Mouse (Mus musculus) hindbrain, embryonic 10.5 days (tissue): ENCODE measurements around the gene Fam24b. TPM values are rescaled to one million over a fixed set of nuclear protein-coding genes. Genes with fewer than 3 reads are reported as not detected.

ENCODE experiments used
- DNase-seq: peaks from one replicate; pipeline ENCODE4 v3.0.0-alpha.2; 2017; ENCODE audit warnings: low spot score
- H3K27ac ChIP-seq: fragments of 300-500 bp; sonication (generic); 2 replicates; pipeline ENCODE4 v1.5.1; 2016; ENCODE audit warnings: mild to moderate bottlenecking, moderate library complexity
- H3K27me3 ChIP-seq: fragments of 300-500 bp; sonication (generic); 2 replicates; pipeline ENCODE4 v1.6.1; 2016; ENCODE audit warnings: mild to moderate bottlenecking; ENCODE audit not compliant: poor library complexity, insufficient read depth, severe bottlenecking
- H3K36me3 ChIP-seq: fragments of 300-500 bp; sonication (generic); 2 replicates; pipeline ENCODE4 v1.6.1; 2016; ENCODE audit warnings: mild to moderate bottlenecking, moderate library complexity
- H3K4me1 ChIP-seq: fragments of 300-500 bp; sonication (generic); replicated peaks from 2 replicates; pipeline ENCODE4 v1.6.1; 2016; ENCODE audit warnings: mild to moderate bottlenecking
- H3K4me3 ChIP-seq: fragments of 300-500 bp; sonication (generic); 2 replicates; pipeline ENCODE4 v1.5.1; 2016; ENCODE audit warnings: mild to moderate bottlenecking, moderate library complexity
- H3K9me3 ChIP-seq: fragments of 300-500 bp; sonication (generic); 2 replicates; pipeline ENCODE4 v1.6.1; 2016; ENCODE audit warnings: mild to moderate bottlenecking, moderate library complexity
- WGBS: fragments of 180-500 bp; shearing (Covaris S2); methylation state at CpG from one replicate; pipeline ENCODE4 v1.1.7; 2016; 5-methylcytosine and 5-hydroxymethylcytosine counted together
- polyA plus RNA-seq: library from polyadenylated mRNA; unstranded; fragments of >200 nt; fragmentation: Nextera tagmentation; extraction: Ambion mirVana; gene quantifications from 2 replicates; pipeline ENCODE4 v1.2.1, GENCODE M21; 2016

Gene Fam24b
- polyA plus RNA-seq, 1 experiment from 2014 or later: not detected

DNA sequence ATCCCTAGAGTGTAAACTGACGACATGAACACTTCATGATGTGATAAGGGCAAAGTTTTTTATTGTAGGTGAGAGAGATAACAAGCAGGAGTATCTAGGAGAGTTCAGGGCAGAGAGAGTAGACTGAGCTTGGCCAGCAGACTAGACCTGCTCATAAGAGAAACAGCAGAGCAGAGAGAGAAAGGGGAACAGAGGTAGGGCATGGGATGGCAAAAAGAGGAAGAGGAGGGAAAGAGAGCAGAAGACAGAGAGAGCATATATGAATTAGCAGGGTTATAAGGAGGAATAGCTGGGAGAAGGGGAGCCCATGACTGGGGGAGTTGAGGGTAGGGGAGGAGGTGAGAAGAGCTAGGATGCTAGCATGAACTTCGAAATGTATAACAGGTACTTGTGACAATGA, 2.4 kb upstream of the Fam24b start:
- no peak for DNase-seq
- Histone ChIP-seq H3K36me3 (no peaks in the 10 kb centered on the region), H3K9me3 (no peaks in the 10 kb centered on the region), H3K27ac (no peak overlapping the region), H3K27me3 (no peaks in the 10 kb centered on the region), H3K4me1 (no peaks in the 10 kb centered on the region), H3K4me3 (no peak overlapping the region)
- WGBS: 77% methylated on average over 2 of the region's 2 CpGs

DNA sequence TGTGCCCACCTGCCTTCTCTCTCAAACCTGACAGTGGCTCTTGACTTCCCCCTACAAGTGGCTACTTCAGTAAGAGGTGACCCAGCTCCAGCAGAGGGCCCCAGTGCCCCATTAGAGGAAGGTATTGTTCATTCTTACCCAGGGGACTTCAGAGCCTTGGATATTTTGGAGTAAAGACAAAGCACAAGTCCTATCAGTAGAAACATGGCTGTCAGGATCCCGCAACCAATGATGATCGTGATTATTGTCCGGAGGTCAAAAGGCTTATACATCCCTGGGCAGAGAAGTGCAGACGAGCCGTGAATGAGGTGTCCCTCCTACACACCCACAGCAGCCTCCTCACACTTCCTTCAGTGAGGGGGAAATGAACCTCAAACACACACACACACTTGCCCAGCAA, 2.3 kb downstream of the Fam24b start:
- 89% methylated on average over 5 of the region's 5 CpGs for WGBS
- Histone ChIP-seq H3K4me3 (no peak overlapping the region), H3K4me1 (peaks cover 3% of the 10 kb centered on the region; the same call in 1 of the 2 replicates), H3K27ac (no peak overlapping the region), H3K36me3 (no peaks in the 10 kb centered on the region), H3K27me3 (no peaks in the 10 kb centered on the region), H3K9me3 (no peaks in the 10 kb centered on the region)
- no peak for DNase-seq

DNA sequence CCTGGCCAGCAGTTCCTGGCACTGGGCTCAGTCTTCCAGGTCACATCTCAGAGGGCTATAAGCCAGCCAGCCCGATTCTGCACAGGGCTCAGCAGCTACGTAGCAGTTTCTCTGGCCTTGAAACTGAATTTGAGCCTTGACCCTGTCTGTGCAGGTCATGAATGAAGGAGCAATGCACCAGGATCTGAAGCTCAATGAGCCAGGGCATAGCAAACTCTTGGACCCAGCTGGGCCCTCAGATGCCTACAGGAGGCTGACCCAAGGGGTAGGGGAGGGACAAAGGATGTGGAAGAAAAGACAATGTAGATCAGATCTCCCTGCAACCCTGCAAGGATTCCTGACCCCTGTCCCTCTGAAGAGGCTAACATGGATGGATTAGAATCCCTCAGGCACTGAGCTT, 7.1 kb downstream of the Fam24b start, which contains the start of gene Cuzd1:
Cuzd1 (minus strand) TSS at position 101 of the 400 bp plus-strand sequence.
- 70% methylated on average over 2 of the region's 2 CpGs for WGBS
- no peak for DNase-seq
- Histone ChIP-seq H3K9me3 (no peaks in the 10 kb centered on the region), H3K27me3 (no peaks in the 10 kb centered on the region), H3K4me1 (peaks cover 5% of the 10 kb centered on the region; the same call in 1 of the 2 replicates), H3K36me3 (no peaks in the 10 kb centered on the region), H3K27ac (no peak within 1 kb of the TSS), H3K4me3 (no peak within 1 kb of the TSS)

DNA sequence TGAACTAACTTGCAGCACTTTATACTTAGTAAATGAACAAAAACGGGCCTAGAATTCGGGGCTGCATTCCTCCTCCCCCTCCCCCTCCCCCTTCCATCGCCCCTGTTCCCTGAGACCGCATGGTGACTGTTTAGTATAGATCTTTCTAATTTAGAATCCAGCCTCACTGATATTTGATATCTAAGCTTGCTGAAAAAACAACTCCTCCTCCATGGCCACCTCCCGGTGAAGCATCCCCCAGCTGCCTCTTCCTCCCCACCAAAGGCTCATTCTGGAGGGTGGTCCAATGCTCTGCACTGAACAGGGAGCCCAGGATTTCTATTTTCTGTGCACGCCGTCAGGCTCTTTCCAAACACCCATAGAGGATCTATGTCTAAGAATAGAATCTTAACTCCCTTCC, 11.0 kb downstream of the Fam24b start:
- no peaks in the 10 kb centered on the region for H3K36me3 ChIP-seq
- no peak for DNase-seq
- H3K4me3 ChIP-seq: no peak overlapping the region
- WGBS: 85% methylated on average over 5 of the region's 7 CpGs
- no peaks in the 10 kb centered on the region for H3K27me3 ChIP-seq
- no peak overlapping the region for H3K27ac ChIP-seq
- no peaks in the 10 kb centered on the region for H3K9me3 ChIP-seq
- peaks cover 5% of the 10 kb centered on the region; the same call in 1 of the 2 replicates for H3K4me1 ChIP-seq

DNA sequence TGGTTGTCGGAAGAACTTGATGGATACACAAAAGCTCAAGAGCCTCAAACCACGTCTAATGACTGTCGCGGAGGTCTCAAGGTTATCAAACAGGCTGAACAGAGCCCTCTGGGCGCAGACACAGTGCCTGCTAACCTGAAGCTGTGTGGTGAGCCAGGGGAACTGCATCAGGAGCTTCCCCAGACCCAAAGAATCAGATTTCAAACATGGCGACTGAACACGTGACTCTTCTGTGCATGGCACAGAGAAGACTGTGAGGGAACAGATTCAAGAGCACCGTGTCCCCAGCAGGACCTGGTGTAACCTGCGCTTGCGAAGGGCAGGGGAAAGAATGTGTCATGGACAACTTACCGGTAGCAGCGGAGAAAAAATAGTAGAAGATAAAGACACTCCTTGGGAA, 11.7 kb downstream of the Fam24b start:
- Histone ChIP-seq H3K4me1 (peaks cover 5% of the 10 kb centered on the region; the same call in 1 of the 2 replicates), H3K27me3 (no peaks in the 10 kb centered on the region), H3K9me3 (no peaks in the 10 kb centered on the region), H3K4me3 (no peak overlapping the region), H3K36me3 (no peaks in the 10 kb centered on the region), H3K27ac (no peak overlapping the region)
- DNase-seq: no peak
- WGBS: 74% methylated on average over 12 of the region's 12 CpGs

DNA sequence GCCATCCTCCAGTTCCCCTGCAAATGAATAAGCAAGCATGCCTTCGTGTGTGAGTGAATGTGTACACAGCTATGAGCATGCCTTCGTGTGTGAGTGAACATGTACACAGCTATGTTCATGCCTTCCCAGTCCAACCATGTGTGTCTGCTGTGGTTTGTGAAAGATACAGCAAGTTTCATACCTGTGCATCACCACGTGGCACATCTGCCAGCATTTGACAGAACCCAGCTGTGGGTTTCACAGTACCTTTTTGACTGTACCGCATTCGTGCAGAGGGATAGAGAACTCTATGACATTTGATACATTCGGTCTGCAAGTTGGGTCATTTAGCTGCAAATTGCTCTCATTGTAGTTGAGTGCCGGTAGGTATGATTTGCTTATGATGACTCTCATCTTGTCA, 14.8 kb downstream of the Fam24b start:
- no peak overlapping the region for H3K27ac ChIP-seq
- H3K27me3 ChIP-seq: no peaks in the 10 kb centered on the region
- no peak overlapping the region for H3K4me3 ChIP-seq
- WGBS: 85% methylated on average over 7 of the region's 7 CpGs
- no peak for DNase-seq
- H3K4me1 ChIP-seq: no peaks in the 10 kb centered on the region
- H3K36me3 ChIP-seq: no peaks in the 10 kb centered on the region
- no peaks in the 10 kb centered on the region for H3K9me3 ChIP-seq

DNA sequence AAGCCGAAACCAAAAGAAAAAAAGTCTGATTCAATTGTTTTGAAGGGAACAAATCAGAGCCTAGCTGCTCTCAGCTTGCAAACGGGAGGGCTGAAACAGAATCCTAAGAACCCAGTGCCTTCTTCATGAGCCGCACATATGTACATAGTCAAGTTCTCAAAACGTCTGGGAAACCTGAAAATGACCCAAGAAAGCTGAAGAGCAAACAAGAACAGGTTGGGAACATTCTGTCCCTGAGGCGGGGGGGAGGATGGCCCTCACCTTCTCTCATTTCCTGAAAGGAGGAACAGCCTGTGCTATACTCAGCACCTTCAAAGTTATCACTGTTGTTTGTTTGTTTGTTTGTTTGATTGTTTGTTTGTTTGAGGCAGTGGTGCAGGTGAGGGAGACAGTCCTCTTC, 22.6 kb downstream of the Fam24b start:
- no peak overlapping the region for H3K27ac ChIP-seq
- no peaks in the 10 kb centered on the region for H3K4me1 ChIP-seq
- H3K4me3 ChIP-seq: no peak overlapping the region
- WGBS: 86% methylated on average over 5 of the region's 5 CpGs
- no peak for DNase-seq
- no peaks in the 10 kb centered on the region for H3K9me3 ChIP-seq
- no peaks in the 10 kb centered on the region for H3K36me3 ChIP-seq
- H3K27me3 ChIP-seq: no peaks in the 10 kb centered on the region

DNA sequence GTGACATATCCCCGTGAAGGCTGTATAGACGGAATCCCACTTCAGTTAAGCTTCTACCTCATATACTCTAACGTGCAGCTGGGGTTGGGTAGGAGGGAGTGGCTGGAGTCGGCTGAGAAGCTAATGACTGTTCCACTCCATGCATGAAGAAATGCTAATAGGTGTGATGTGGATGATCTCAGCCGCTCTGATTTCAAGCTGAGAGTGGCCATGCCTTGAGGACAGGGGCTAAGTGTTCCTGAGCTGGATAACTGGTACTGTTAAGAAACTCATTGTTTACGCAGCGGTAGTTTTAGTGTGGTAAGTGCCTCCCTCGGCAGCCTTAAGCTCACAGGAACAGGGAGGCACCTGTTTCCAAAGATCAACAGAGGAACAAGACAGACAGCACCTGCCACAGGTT, 26.0 kb downstream of the Fam24b start:
- 83% methylated on average over 8 of the region's 8 CpGs for WGBS
- no peaks in the 10 kb centered on the region for H3K9me3 ChIP-seq
- no peaks in the 10 kb centered on the region for H3K4me1 ChIP-seq

DNA sequence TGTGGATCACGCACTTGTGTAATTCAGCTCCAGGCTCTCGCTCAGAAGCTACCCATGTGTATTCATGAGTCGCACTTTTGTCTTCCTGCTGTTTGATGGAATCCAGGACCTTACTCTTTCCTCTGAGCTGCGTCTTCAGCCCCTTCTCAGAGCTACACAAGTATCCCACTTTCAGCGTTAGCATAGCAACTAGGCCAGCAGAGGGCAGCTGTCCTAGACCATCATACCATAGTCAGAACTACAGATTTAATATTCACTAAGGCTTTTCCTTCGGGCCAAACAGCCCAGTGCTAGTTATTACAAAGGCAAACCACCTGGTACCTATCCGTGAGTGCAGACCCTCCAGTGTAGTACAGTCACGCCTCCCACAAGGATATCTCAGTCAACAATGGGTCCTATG, 32.2 kb downstream of the Fam24b start:
- WGBS: 83% methylated on average over 8 of the region's 8 CpGs
- DNase-seq: no peak
- H3K4me3 ChIP-seq: no peak overlapping the region
- H3K27me3 ChIP-seq: no peaks in the 10 kb centered on the region
- H3K9me3 ChIP-seq: no peaks in the 10 kb centered on the region
- no peaks in the 10 kb centered on the region for H3K4me1 ChIP-seq
- no peak overlapping the region for H3K27ac ChIP-seq
- no peaks in the 10 kb centered on the region for H3K36me3 ChIP-seq

More for the DNA sequence above, 26.0 kb downstream of the Fam24b start:
- DNase-seq: no peak
- Histone ChIP-seq H3K27ac (no peak overlapping the region), H3K27me3 (no peaks in the 10 kb centered on the region), H3K4me3 (no peak overlapping the region), H3K36me3 (no peaks in the 10 kb centered on the region)

Other genes starting within 250 kb of the Fam24b start
- gene 4933402N03Rik, start 183.2 kb downstream of the Fam24b start, polyA plus RNA-seq: not detected in 2 replicates
- gene 5430419D17Rik, start 155.1 kb downstream of the Fam24b start, polyA plus RNA-seq: 0.02 TPM in 1 of 2 replicates, not detected in the other
- not detected in 2 replicates for gene Cuzd1, start 7.2 kb downstream of the Fam24b start, polyA plus RNA-seq
- gene Fam24a, start 4.3 kb upstream of the Fam24b start, polyA plus RNA-seq: not detected in 2 replicates
- gene 2310057M21Rik, start 33.2 kb upstream of the Fam24b start, polyA plus RNA-seq: 20.8 and 21.5 TPM in 2 replicates
- gene Pstk, start 41.6 kb upstream of the Fam24b start, polyA plus RNA-seq: 68.1 and 70.9 TPM in 2 replicates
- 15.2 and 16.3 TPM in 2 replicates for gene Ikzf5, start 81.0 kb upstream of the Fam24b start, polyA plus RNA-seq
- gene Acadsb, start 81.1 kb upstream of the Fam24b start, polyA plus RNA-seq: 63.0 and 68.4 TPM in 2 replicates
- 0.61 and 0.93 TPM in 2 replicates for gene Hmx3, start 213.4 kb upstream of the Fam24b start, polyA plus RNA-seq
- 0.91 and 1.2 TPM in 2 replicates for gene Hmx2, start 219.3 kb upstream of the Fam24b start, polyA plus RNA-seq
- 306 and 322 TPM in 2 replicates for gene Bub3, start 230.7 kb upstream of the Fam24b start, polyA plus RNA-seq